Mouse (Mus musculus) midbrain, embryonic 15.5 days (tissue): ENCODE data around the gene Fkbp11. TPM values are rescaled to one million over a fixed set of nuclear protein-coding genes. Genes with fewer than 3 reads are reported as not detected.
A peak's percentile ranks its signal among the peaks of the same experiment; 100 is the strongest.

Experiments used
- ATAC-seq: fragments of 200-750 bp; cut with Nextera tagmentation; replicated peaks from 2 replicates; pipeline ENCODE4 v1.8.0; 2017; ENCODE audit warnings: moderate TSS enrichment
- H3K27ac ChIP-seq: fragments of 300-500 bp; sonication (generic); 2 replicates; pipeline ENCODE4 v1.5.1; 2015; ENCODE audit warnings: mild to moderate bottlenecking, inconsistent platforms
- H3K27me3 ChIP-seq: fragments of 300-500 bp; sonication (generic); replicated peaks from 2 replicates; pipeline ENCODE4 v1.6.1; 2015; ENCODE audit warnings: inconsistent platforms
- H3K36me3 ChIP-seq: fragments of 300-500 bp; sonication (generic); replicated peaks from 2 replicates; pipeline ENCODE4 v1.6.1; 2015; ENCODE audit warnings: inconsistent platforms
- H3K4me1 ChIP-seq: fragments of 300-500 bp; sonication (generic); 2 replicates; pipeline ENCODE4 v1.6.1; 2015; ENCODE audit warnings: inconsistent platforms
- H3K4me2 ChIP-seq: fragments of 300-500 bp; sonication (generic); 2 replicates; pipeline ENCODE4 v1.6.1; 2015; ENCODE audit warnings: inconsistent platforms, mild to moderate bottlenecking, moderate library complexity
- H3K4me3 ChIP-seq: fragments of 300-500 bp; sonication (generic); 2 replicates; pipeline ENCODE4 v1.5.1; 2015; ENCODE audit warnings: mild to moderate bottlenecking, inconsistent platforms
- H3K9ac ChIP-seq: fragments of 300-500 bp; sonication (generic); 2 replicates; pipeline ENCODE4 v1.6.1; 2015; ENCODE audit warnings: mild to moderate bottlenecking, inconsistent platforms
- H3K9me3 ChIP-seq: fragments of 300-500 bp; sonication (generic); 2 replicates; pipeline ENCODE4 v1.6.1; 2016; ENCODE audit warnings: inconsistent platforms
- WGBS: fragments of 180-500 bp; shearing (Covaris S2); methylation state at CpG from one replicate; pipeline ENCODE4 v1.1.7; 2015; ENCODE audit warnings: mixed read lengths; 5-methylcytosine and 5-hydroxymethylcytosine counted together
- polyA plus RNA-seq: library from polyadenylated mRNA; unstranded; fragments of >200 nt; fragmentation: Nextera tagmentation; extraction: Ambion mirVana; gene quantifications from 2 replicates; pipeline ENCODE4 v1.2.1, GENCODE M21; 2015

The Fkbp11 gene
- 3.8 and 4.6 TPM in 2 replicates for polyA plus RNA-seq

DNA sequence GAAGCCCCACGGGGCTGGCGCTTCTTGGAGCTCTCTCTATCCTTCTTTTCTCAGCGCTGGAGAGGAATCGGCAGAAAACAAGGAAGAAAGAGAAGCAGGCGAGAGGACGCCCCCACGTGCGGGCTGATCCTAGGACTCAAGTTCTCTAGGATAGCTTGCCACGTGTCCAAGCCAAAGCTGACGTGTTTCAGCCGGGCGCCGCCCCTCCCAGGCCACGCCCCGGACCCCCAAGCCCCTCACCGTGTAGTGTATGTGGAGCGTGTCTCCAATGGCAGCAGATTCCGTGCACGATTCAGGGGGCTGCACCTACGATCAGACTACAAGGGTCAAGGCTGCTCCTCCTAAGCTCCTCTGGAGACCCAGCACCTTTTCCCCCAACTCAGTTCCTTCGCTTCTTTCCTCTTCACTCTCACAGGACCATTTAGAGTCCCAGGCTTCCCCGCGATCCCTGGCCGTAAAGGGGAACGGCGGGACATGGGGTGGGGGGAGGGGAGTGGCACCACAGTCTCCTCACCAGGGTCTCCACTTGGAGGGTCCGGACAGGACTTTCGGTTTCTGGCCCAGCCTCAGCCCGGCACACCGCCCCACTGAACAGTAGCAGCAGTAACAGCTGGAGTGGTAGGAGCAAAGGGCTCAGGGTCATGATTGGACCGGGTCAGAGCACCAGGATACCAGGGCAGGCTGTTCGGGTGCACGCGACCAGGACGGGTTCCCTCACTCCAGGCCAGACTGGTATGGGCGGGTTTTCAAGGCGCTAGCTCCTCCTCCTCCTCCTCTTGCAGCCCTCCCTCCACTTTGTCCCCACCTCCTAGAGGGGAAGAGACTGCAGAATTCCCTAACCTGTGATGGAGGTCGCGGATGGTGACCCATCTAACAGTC is at the start of gene Fkbp11:
Fkbp11 (minus strand) TSS at position 756 of the 879 bp plus-strand sequence.
- Histone ChIP-seq H3K27ac (no peak within 1 kb of the TSS), H3K27me3 (peaks cover 17% of the 10 kb centered on the region), H3K9me3 (no peaks in the 10 kb centered on the region), H3K9ac (peak within 1 kb of the TSS; percentile 7), H3K4me3 (peak within 1 kb of the TSS; percentile 35), H3K4me2 (peak within 1 kb of the TSS; percentile 70), H3K4me1 (peaks cover 14% of the 10 kb centered on the region), H3K36me3 (no peaks in the 10 kb centered on the region)
- WGBS = under 1% methylated on average over 39 of the region's 39 CpGs
- peak; percentile 72 for ATAC-seq

DNA sequence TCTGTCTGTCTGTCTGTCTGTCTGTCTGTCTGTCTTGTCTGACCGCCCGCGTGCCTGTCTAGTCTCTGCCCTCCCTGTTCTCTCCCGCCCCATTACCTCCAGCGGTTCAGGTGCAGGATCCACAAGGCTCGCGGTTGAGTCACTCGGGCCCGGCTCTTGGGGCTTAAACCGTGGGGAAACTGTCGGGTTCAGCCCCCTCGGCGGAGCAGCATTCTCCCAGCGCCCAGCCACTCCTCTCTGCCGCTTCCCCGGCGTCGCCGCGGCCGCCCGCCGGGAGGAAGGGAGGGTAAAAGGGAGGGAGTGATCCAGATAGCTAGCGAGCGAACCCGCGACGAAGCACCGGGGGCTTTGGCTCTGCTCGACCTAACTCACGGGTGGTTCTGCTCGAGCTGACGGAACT is 49.8 kb upstream of the Fkbp11 start, which contains the start of gene Wnt10b:
Wnt10b (minus strand) TSS at position 389 of the 400 bp plus-strand sequence.
- ATAC-seq = no peak
- Histone ChIP-seq H3K4me1 (peaks cover 28% of the 10 kb centered on the region), H3K27me3 (peaks cover 98% of the 10 kb centered on the region), H3K27ac (no peak within 1 kb of the TSS), H3K36me3 (no peaks in the 10 kb centered on the region), H3K4me3 (peak within 1 kb of the TSS; percentile 24), H3K9me3 (no peaks in the 10 kb centered on the region), H3K4me2 (peak within 1 kb of the TSS; percentile 49), H3K9ac (no peak within 1 kb of the TSS)
- under 1% methylated on average over 25 of the region's 33 CpGs for WGBS

DNA sequence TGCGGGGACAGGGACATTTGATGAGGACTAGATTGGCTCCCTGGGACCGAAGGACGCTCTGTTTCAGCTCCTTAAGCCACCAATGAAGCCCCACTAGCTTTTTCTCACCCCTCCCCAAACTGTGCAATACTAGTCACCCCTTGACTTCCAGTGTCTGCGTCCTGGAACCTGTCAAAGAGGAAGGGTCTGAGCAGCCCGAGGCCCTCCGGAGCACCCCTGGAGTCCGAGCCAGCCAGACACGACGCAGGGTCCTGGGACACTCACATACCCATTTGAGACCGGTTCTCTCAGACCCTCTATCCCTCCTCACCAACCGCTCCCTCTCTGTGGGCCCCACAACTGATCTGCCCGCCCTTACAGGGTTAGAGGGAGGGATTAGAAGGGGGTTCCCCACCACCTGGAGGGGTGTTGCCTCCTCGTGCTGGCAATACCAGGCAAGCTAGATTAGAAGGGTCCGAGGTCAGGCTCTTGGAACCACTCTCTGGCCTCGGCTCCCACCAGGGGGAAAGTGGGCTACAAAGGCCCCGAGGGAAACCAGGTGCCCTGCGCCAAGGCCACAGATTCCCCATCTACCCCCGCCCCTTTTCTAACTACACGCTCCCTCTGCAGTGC is 49.1 kb upstream of the Fkbp11 start:
- H3K4me3 ChIP-seq = 0 out of 2 replicates have a peak overlapping the region, but pooled peaks have one; percentile 24
- H3K9me3 ChIP-seq = no peaks in the 10 kb centered on the region
- H3K4me2 ChIP-seq = no peak overlapping the region; the same call in 1 of the 2 replicates
- no peak overlapping the region for H3K9ac ChIP-seq
- H3K4me1 ChIP-seq = peaks cover 35% of the 10 kb centered on the region
- no peaks in the 10 kb centered on the region for H3K36me3 ChIP-seq
- H3K27ac ChIP-seq = no peak overlapping the region
- peaks cover 99% of the 10 kb centered on the region for H3K27me3 ChIP-seq
- no peak for ATAC-seq
- WGBS = 2% methylated on average over 19 of the region's 19 CpGs

DNA sequence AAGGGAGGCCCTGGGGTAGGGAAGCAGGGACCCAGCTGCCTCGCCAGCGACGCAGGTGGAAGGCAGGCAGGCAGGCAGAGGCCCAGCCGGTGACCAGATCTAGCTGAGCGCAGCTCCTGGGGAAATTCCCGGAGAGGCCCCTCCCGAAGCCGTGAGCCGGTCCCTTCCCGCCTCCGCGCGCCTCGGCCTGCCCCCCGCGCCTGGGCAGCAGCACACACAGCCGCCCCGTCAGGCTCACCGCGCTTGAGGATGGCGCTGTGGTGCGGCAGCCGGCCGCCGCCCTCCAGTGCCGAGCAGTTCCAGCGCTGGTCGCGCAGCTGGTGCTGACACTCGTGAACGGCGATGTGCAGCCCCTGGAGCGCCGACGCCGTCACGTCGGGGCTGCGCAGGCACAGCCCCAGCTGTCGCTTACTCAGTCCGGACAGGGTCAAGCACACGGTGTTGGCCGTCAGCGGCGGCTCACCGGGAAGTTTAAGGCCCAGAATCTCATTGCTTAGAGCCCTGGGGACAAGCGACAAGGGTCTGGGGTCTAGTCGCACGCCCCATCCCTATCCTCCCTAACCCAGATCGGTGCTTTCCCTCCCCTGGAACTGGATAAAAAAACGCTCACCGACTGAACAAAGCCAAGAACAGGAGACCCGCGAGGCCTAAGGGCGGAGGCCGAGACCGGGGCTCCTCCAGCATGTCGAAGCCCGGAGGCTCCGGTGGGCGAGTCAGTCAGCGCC is 48.4 kb upstream of the Fkbp11 start:
- under 1% methylated on average over 60 of the region's 62 CpGs for WGBS
- H3K9me3 ChIP-seq = no peaks in the 10 kb centered on the region
- H3K36me3 ChIP-seq = no peaks in the 10 kb centered on the region
- peaks cover 36% of the 10 kb centered on the region for H3K4me1 ChIP-seq
- peak overlapping the region; percentile 19 for H3K4me3 ChIP-seq
- H3K27me3 ChIP-seq = peaks cover 99% of the 10 kb centered on the region
- no peak overlapping the region for H3K9ac ChIP-seq
- no peak overlapping the region for H3K27ac ChIP-seq
- ATAC-seq = 0 out of 2 replicates have a peak, but pooled peaks have one; percentile 56
- H3K4me2 ChIP-seq = peak overlapping the region; percentile 31

DNA sequence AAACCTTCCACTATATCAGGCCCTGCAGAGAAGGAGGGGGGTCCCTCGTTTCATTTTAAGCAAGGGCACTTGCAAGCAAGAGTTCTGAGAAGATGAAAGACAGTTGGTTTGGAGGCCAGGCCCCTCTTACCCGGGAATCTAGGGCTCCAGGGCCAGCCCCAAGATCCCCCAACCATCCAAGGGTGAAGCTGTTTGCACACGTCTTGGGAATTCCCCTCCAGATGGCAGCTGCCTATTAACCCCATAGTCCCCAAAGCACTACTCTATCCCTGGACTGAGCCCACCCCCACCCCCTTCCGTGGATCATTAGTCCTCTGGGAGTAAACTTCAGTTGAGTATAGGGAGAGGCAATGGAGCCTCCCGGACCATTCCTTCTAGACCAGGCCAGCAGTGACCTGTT is 47.5 kb upstream of the Fkbp11 start:
- H3K27me3 ChIP-seq = peaks cover 97% of the 10 kb centered on the region
- 4% methylated on average over 5 of the region's 5 CpGs for WGBS

DNA sequence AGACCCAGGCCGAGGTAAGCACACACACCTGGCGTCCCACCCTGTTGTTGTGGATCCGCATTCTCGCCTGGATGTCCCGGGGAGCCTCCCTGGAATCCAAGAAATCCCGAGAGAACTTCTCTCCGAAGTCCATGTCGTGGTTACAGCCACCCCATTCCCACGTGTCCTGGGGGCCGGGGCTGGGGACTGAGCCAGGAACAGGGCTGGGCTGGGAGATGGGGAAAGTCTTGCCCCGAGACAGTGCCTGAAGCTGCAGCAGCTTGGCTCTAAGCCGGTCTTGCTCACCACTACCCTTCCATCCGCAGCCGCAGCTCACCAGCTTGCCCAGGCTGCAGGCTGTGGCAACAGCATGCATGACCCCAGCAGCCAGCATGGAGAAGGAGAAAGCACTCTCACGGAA is 46.1 kb upstream of the Fkbp11 start:
- H3K4me3 ChIP-seq = no peak overlapping the region
- ATAC-seq = no peak
- H3K27me3 ChIP-seq = peaks cover 96% of the 10 kb centered on the region
- no peaks in the 10 kb centered on the region for H3K36me3 ChIP-seq
- 14% methylated on average over 15 of the region's 15 CpGs for WGBS
- H3K4me1 ChIP-seq = peaks cover 36% of the 10 kb centered on the region
- no peak overlapping the region for H3K27ac ChIP-seq
- H3K4me2 ChIP-seq = no peak overlapping the region
- no peak overlapping the region for H3K9ac ChIP-seq
- H3K9me3 ChIP-seq = no peaks in the 10 kb centered on the region

More for the DNA sequence above, 47.5 kb upstream of the Fkbp11 start:
- Histone ChIP-seq H3K4me3 (no peak overlapping the region), H3K4me1 (peaks cover 36% of the 10 kb centered on the region), H3K4me2 (no peak overlapping the region), H3K9ac (no peak overlapping the region), H3K36me3 (no peaks in the 10 kb centered on the region), H3K9me3 (no peaks in the 10 kb centered on the region), H3K27ac (no peak overlapping the region)
- ATAC-seq = no peak

DNA sequence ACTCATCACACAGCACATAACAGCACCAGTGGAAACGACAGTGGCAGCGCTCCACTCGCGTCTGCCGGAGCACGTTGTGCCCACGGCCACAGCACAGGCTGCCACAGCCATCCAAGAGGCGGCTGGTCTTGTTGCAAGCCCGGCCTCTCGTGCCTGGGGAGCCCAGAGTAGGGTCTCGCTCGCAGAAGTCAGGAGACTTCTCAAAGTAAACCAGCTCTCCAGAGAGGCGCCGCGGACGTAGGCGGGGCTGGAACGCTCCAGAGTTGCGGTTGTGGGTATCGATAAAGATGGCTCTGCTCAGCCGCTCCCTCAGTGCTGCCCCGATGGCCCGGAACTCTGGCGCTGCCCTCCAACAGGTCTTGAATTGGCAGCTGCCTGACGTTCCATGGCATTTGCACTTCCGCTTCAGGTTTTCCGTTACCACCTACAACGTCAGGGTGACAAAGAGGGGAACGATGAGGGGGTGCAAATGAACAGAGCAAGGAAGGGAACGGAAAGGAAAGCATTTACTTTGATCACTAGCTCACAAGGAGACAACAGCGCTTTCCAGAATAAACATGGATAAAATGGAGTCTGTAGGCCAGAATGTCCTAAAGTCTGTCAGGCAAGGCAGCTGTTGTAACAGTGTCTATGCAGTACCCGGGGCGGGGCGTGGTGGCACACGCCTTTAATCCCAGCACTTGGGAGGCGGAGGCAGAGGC is 44.7 kb upstream of the Fkbp11 start:
- peaks cover 27% of the 10 kb centered on the region for H3K4me1 ChIP-seq
- peaks cover 95% of the 10 kb centered on the region for H3K27me3 ChIP-seq
- ATAC-seq = no peak
- H3K4me2 ChIP-seq = peak overlapping the region; percentile 43
- 4% methylated on average over 36 of the region's 36 CpGs for WGBS
- peak overlapping the region; percentile 25 for H3K4me3 ChIP-seq
- H3K9me3 ChIP-seq = no peaks in the 10 kb centered on the region
- H3K9ac ChIP-seq = 0 out of 2 replicates have a peak overlapping the region, but pooled peaks have one; percentile 21
- H3K36me3 ChIP-seq = no peaks in the 10 kb centered on the region
- H3K27ac ChIP-seq = no peak overlapping the region

DNA sequence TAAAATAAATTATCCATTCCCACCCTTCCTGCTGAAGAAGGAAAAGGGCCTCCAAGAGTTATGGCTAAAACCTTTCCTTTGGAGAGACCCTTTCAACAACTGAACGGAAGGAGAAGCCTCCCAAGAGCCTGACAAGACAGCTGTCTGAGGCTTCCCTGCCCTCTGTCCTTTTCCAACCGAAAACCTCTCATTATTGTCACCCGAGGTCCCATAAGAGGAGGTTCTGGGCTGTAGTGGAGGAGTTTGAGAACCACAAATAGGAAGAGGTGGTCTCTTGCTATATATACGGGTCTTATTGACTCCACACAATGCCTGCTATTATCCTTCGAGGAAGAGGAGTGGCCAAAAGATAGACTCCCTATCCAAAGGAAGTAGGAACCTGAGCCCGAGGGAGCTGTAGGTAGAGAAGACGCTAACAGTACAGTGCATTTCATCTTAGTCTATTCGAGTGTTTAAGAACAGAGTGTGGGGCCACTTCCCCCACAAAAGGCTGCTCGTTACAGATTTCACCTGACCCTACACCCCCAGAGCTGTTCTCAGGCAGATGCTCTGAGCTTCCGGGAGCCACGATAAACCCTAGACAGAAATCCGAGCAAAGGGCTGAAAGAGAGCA is 43.9 kb upstream of the Fkbp11 start:
- no peaks in the 10 kb centered on the region for H3K9me3 ChIP-seq
- H3K36me3 ChIP-seq = no peaks in the 10 kb centered on the region
- peaks cover 87% of the 10 kb centered on the region for H3K27me3 ChIP-seq
- ATAC-seq = no peak
- 7% methylated on average over 12 of the region's 12 CpGs for WGBS
- peaks cover 20% of the 10 kb centered on the region for H3K4me1 ChIP-seq
- H3K9ac ChIP-seq = 0 out of 2 replicates have a peak overlapping the region, but pooled peaks have one; percentile 21
- no peak overlapping the region for H3K27ac ChIP-seq
- H3K4me3 ChIP-seq = peak overlapping the region; percentile 25
- peak overlapping the region; percentile 43; the same call in 1 of the 2 replicates for H3K4me2 ChIP-seq

DNA sequence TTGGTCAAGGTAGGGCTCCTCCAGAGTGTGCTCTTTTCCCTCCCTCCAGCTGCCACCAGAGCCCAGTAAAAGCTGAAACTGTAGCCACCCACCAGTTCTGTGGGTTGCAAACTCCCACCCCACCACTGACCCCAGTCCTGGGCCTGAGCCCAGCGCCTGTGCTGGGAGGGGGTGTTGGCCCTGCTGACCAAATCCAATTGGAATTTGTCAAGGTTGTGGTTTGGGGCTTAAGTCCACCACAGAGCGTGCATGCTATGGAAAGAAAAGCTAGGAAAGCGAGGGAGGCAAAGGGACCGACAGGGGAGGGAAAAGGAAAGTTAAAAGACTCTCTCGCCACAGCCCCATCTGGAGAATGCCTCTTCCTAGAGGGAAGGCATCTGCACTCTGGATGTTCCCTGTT is 40.3 kb upstream of the Fkbp11 start:
- H3K9ac ChIP-seq = no peak overlapping the region
- no peak overlapping the region for H3K4me3 ChIP-seq
- H3K4me1 ChIP-seq = peaks cover 20% of the 10 kb centered on the region
- ATAC-seq = no peak
- H3K9me3 ChIP-seq = no peaks in the 10 kb centered on the region
- H3K27ac ChIP-seq = no peak overlapping the region
- H3K27me3 ChIP-seq = peaks cover 63% of the 10 kb centered on the region
- 15% methylated on average over 5 of the region's 5 CpGs for WGBS
- no peak overlapping the region for H3K4me2 ChIP-seq
- no peaks in the 10 kb centered on the region for H3K36me3 ChIP-seq

DNA sequence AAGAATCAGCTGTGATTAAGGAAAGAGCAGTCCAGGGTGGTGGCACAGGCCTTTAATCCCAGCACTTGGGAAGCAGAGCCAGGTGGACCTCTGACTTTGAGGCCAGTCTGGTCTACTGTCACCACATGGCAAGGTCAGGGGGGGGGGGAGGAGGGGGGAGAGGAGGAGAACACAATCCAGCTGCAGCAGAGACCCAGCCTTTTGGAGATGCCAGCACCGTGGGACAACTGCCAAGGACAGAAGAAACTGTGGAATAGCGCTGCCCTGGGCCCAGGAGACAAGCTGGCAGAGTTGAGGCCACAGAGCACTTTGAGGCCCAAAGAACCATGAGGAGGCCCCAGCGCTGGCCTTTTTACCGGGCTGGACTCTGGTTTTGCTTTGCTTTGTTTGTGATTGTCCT is 37.9 kb upstream of the Fkbp11 start:
- no peak overlapping the region for H3K27ac ChIP-seq
- no peak overlapping the region for H3K4me3 ChIP-seq
- 76% methylated on average over 4 of the region's 4 CpGs for WGBS
- peaks cover 21% of the 10 kb centered on the region for H3K4me1 ChIP-seq
- H3K36me3 ChIP-seq = no peaks in the 10 kb centered on the region
- no peaks in the 10 kb centered on the region for H3K9me3 ChIP-seq
- H3K9ac ChIP-seq = no peak overlapping the region
- H3K27me3 ChIP-seq = peaks cover 40% of the 10 kb centered on the region
- no peak overlapping the region for H3K4me2 ChIP-seq
- no peak for ATAC-seq
